Mouse (Mus musculus) heart, embryonic 13.5 days (tissue): ENCODE results near the gene Flad1. TPM values are rescaled to one million over a fixed set of nuclear protein-coding genes. Genes with fewer than 3 reads are reported as not detected.
"Not testable (repeated sequence)": the region's sequence is repeated elsewhere in the genome, so short reads cannot be mapped to it uniquely, and the experiment has no call there.

Experiments used
- ATAC-seq: fragments of 200-750 bp; cut with Nextera tagmentation; 2 replicates; pipeline ENCODE4 v1.8.0; 2017; ENCODE audit warnings: moderate TSS enrichment; ENCODE audit not compliant: insufficient number of reproducible peaks, low FRiP score, low TSS enrichment; ENCODE audit errors: extremely low read depth
- H3K27ac ChIP-seq: fragments of 300-500 bp; sonication (generic); replicated peaks from 2 replicates; pipeline ENCODE4 v1.5.1; 2015; ENCODE audit warnings: moderate library complexity, mild to moderate bottlenecking, inconsistent platforms
- H3K27me3 ChIP-seq: fragments of 300-500 bp; sonication (generic); replicated peaks from 2 replicates; pipeline ENCODE4 v1.6.1; 2015; ENCODE audit warnings: mild to moderate bottlenecking, inconsistent platforms
- H3K36me3 ChIP-seq: fragments of 300-500 bp; sonication (generic); 2 replicates; pipeline ENCODE4 v1.6.1; 2015; ENCODE audit warnings: mild to moderate bottlenecking, inconsistent platforms
- H3K4me1 ChIP-seq: fragments of 300-500 bp; sonication (generic); 2 replicates; pipeline ENCODE4 v1.6.1; 2015; ENCODE audit warnings: inconsistent platforms
- H3K4me2 ChIP-seq: fragments of 300-500 bp; sonication (generic); 2 replicates; pipeline ENCODE4 v1.6.1; 2015; ENCODE audit warnings: inconsistent platforms, mild to moderate bottlenecking, moderate library complexity
- H3K4me3 ChIP-seq: fragments of 300-500 bp; sonication (generic); 2 replicates; pipeline ENCODE4 v1.5.1; 2015; ENCODE audit warnings: moderate library complexity, mild to moderate bottlenecking, inconsistent platforms
- H3K9ac ChIP-seq: fragments of 300-500 bp; sonication (generic); 2 replicates; pipeline ENCODE4 v1.6.1; 2015; ENCODE audit warnings: inconsistent platforms, mild to moderate bottlenecking, moderate library complexity
- H3K9me3 ChIP-seq: fragments of 300-500 bp; sonication (generic); 2 replicates; pipeline ENCODE4 v1.6.1; 2016; ENCODE audit warnings: inconsistent platforms
- WGBS: fragments of 180-500 bp; shearing (Covaris S2); methylation state at CpG from one replicate; pipeline ENCODE4 v1.1.7; 2015; ENCODE audit warnings: mixed read lengths; 5-methylcytosine and 5-hydroxymethylcytosine counted together
- polyA plus RNA-seq: library from polyadenylated mRNA; unstranded; fragments of >200 nt; fragmentation: Nextera tagmentation; extraction: Ambion mirVana; gene quantifications from 2 replicates; pipeline ENCODE4 v1.2.1, GENCODE M21; 2015

Flad1 gene
- polyA plus RNA-seq, 1 experiment from 2014 or later: 30.3 TPM

DNA sequence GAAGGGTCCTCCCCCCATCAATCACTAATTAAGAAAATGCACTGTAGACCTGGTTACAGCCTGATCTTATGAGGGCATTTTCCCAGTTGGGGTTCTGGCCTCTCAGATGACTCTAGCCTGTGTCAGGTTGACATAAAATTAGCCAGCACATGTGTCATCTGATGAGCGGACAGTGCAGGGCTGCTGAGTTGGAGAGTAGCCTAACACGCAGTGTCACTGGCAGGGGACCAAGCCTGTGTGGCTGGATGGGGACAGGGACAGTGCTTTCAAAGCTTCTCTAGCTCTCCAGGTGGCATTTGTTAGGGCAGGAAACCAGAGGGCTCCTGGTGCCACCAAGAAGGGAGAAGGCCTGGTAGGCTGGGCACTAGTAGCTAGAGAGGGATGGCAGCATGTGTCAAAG is 29.0 kb upstream of the Flad1 start:
- Histone ChIP-seq H3K4me1 (peaks cover 26% of the 10 kb centered on the region), H3K4me3 (no peak overlapping the region), H3K9me3 (no peaks in the 10 kb centered on the region), H3K27ac (no peak overlapping the region), H3K36me3 (peaks cover 59% of the 10 kb centered on the region), H3K9ac (no peak overlapping the region), H3K4me2 (no peak overlapping the region), H3K27me3 (no peaks in the 10 kb centered on the region)
- ATAC-seq: no peak
- WGBS: 85% methylated on average over 2 of the region's 2 CpGs

DNA sequence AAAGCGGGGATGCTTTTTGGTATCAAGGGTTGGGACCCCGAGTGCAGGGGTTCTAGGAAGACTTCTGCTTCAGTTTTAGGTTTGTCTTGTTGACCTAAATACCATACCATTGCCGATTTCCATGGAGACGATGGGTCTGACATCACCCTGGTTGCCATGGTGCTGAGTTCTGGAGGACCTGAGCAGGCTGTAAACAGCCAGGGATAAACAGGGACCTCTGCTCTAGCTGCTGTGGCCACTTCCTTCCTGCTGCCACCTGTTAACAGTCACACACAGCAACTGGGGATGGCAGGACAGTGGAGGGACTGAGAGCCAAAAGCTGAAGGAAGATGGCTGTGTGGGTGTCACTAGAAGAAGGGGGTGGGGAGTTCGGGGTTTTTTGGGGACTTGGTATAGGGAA is 25.6 kb upstream of the Flad1 start:
- Histone ChIP-seq H3K4me2 (peak overlapping the region; percentile 79), H3K27me3 (no peaks in the 10 kb centered on the region), H3K9ac (peak overlapping the region; percentile 85), H3K9me3 (no peaks in the 10 kb centered on the region), H3K4me3 (peak overlapping the region; percentile 66), H3K36me3 (peaks cover 57% of the 10 kb centered on the region), H3K27ac (peak overlapping the region; percentile 85), H3K4me1 (peaks cover 36% of the 10 kb centered on the region)
- ATAC-seq: no peak
- WGBS: 28% methylated on average over 5 of the region's 5 CpGs

DNA sequence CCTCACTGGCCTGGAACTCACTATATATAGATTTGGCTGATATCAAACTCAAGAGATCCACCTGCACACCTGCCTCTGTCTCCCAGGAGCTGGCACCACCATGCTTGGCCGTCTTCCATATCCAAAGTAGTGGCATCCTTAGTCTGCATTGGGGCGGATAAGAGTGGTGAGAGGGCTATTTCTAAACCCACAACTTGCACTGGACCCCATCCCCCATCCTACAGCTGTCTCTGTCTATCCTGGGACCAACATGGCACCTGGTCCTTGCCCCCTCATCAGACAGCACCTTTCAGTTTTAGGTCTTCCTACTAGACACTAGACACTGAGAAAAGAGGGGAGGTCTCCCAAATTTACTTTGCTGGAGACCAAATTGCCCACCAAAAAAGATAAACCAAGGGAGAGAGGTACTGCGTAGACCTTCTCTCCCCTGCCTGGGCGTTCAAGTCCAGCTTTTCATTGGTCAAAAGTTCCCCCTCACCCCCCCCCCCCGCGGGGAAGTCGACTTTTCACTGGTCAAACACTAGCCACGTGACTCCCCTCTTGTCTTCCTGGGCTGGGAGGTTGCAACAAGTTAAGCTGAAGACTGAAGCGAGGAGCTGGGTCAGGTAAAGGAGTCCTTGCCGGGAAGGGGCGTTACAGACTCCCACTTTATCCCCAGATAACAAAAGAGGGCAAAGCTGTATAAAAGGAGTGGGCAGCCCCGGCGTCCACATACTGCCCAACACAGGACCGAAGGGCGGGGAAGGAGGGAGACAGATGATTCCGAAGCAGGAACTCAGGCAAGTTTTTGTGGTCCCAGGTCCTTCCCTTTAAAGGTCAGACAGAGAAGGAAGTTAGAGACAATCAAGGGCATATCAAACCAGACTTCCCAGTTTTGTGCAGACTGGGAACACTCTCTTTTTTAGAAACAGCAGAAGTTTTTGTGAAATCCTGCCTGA is 24.8 kb upstream of the Flad1 start, which contains the start of gene Pbxip1:
Gene Pbxip1, plus strand, starts transcription at position 531 of the 938 bp plus-strand sequence.
- peak within 1 kb of the TSS; percentile 85 for H3K27ac ChIP-seq
- 4% methylated on average over 16 of the region's 16 CpGs for WGBS
- peaks cover 44% of the 10 kb centered on the region for H3K4me1 ChIP-seq
- peak within 1 kb of the TSS; percentile 79 for H3K4me2 ChIP-seq
- H3K36me3 ChIP-seq: peaks cover 54% of the 10 kb centered on the region
- peak within 1 kb of the TSS; percentile 85 for H3K9ac ChIP-seq
- H3K27me3 ChIP-seq: no peaks in the 10 kb centered on the region
- peak; percentile 72 for ATAC-seq
- H3K9me3 ChIP-seq: no peaks in the 10 kb centered on the region
- H3K4me3 ChIP-seq: peak within 1 kb of the TSS; percentile 66

DNA sequence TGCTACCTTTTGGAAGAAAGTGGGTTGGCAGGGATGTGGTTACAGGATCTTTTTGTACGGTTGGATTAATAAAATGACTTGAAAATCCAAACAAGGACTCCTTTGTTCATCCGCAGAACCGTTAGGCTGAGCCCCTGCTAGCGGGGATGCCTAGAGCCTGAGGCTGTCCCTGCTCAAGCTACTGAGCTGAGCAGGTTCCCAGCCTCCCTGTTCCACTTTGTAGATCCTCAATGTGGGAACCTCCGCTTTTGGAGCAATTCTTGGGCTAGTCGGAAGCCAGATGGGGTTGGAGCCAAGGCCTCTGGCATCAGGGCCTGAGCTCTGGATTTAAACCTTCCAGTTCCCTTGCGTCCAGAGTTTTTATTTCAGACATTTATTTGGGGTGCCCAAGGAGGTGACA is 23.4 kb upstream of the Flad1 start:
- Histone ChIP-seq H3K9me3 (no peaks in the 10 kb centered on the region), H3K4me3 (no peak overlapping the region), H3K36me3 (peaks cover 40% of the 10 kb centered on the region), H3K4me2 (no peak overlapping the region), H3K9ac (no peak overlapping the region), H3K4me1 (peaks cover 51% of the 10 kb centered on the region), H3K27ac (no peak overlapping the region), H3K27me3 (no peaks in the 10 kb centered on the region)
- WGBS: 83% methylated on average over 7 of the region's 7 CpGs
- ATAC-seq: no peak

DNA sequence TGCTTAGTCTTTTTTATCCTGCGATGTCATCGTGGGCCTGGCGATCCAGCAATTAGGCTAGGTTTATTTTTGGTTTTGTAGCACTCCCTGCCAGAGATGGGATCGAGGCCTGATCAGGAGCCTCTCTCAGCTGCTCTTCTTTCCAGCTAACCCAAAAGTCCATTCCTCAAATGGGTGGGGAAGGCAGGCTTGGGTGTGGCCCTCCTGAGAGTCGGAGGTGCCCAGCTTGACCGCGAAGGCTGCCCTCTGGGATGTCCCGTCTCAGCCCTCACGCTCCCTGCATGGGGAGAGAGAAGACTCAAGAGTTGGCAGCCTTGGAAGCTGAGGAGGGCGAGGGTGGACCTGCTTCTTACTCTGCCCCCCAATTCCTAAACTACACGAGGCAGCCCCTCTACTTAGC is 22.9 kb upstream of the Flad1 start:
- Histone ChIP-seq H3K4me3 (no peak overlapping the region), H3K4me1 (peaks cover 51% of the 10 kb centered on the region), H3K27me3 (no peaks in the 10 kb centered on the region), H3K9ac (no peak overlapping the region), H3K4me2 (no peak overlapping the region), H3K9me3 (no peaks in the 10 kb centered on the region), H3K27ac (no peak overlapping the region), H3K36me3 (peaks cover 35% of the 10 kb centered on the region)
- WGBS: 75% methylated on average over 11 of the region's 11 CpGs
- ATAC-seq: no peak

DNA sequence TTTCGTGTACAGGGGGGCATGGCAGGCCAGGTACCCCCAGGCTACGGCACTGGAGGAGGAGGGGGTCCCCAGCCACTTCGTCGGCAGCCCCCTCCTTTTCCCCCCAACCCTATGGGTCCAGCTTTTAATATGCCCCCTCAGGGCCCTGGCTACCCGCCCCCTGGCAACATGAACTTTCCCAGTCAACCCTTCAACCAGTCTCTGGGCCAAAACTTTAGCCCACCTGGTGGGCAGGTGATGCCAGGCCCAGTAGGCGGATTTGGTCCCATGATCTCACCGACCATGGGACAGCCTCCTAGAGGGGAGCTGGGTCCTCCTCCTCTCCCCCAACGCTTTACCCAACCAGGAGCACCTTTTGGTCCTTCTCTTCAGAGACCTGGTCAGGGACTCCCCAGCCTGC is 20.9 kb upstream of the Flad1 start:
- Histone ChIP-seq H3K36me3 (peaks cover 47% of the 10 kb centered on the region), H3K4me1 (peaks cover 37% of the 10 kb centered on the region), H3K9ac (no peak overlapping the region), H3K4me3 (no peak overlapping the region), H3K27me3 (no peaks in the 10 kb centered on the region), H3K9me3 (no peaks in the 10 kb centered on the region), H3K27ac (no peak overlapping the region), H3K4me2 (no peak overlapping the region)
- ATAC-seq: no peak
- WGBS: 92% methylated on average over 8 of the region's 8 CpGs

DNA sequence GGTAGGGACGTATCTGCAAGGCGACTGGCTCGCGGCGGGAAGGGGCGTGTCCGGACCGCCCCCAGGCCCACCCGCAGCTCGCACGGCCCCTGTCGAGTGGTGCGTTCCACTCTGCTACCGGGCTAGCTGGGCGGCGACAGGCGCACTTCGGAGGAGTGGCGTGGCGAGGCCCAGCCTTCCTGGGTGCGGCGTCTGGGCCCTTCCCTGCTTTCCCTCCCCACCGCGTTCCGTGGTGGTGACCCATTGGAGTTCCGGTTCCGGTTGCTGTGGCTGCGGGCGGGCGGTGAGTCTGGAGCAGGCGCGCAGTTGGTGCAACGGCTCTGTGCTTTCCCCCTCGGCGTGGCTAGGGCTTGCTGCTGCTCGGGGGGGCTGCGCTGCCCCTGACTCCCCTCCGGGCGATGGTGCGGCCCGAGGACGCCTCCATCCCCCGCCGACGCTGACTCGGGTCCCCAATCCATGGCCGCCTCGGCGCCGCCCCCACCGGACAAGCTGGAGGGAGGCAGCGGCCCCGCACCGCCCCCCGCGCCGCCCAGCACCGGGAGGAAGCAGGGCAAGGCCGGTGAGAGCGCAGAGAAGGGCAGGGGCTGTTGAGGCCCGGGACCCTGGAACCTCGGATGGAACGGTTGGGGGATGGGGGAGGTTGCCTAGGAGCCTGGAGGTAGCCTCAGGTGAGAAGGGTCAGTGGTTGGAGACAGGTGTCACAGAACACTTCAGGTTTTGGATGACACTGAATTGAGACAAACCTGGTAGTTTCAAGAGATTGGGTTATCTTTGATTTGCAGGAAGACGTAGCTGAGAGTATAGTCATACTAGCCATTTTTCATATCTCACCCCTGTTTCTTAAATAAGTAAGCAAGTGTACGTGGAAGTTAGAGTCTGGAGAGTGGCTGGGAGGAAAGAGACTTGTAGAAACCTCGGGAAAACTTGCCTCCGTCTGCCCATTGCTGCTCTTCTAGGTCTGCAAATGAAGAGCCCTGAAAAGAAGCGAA is 18.8 kb upstream of the Flad1 start, which contains the start of gene Pygo2:
Gene Pygo2, plus strand, starts transcription at position 44 of the 989 bp plus-strand sequence.
- no peaks in the 10 kb centered on the region for H3K27me3 ChIP-seq
- 2% methylated on average over 66 of the region's 68 CpGs for WGBS
- H3K36me3 ChIP-seq: peaks cover 68% of the 10 kb centered on the region
- H3K4me1 ChIP-seq: peaks cover 25% of the 10 kb centered on the region
- peak within 1 kb of the TSS; percentile 78 for H3K4me2 ChIP-seq
- peak; percentile 98 for ATAC-seq
- peak within 1 kb of the TSS; percentile 84 for H3K27ac ChIP-seq
- peak within 1 kb of the TSS; percentile 78 for H3K4me3 ChIP-seq
- no peaks in the 10 kb centered on the region for H3K9me3 ChIP-seq
- peak within 1 kb of the TSS; percentile 91 for H3K9ac ChIP-seq

DNA sequence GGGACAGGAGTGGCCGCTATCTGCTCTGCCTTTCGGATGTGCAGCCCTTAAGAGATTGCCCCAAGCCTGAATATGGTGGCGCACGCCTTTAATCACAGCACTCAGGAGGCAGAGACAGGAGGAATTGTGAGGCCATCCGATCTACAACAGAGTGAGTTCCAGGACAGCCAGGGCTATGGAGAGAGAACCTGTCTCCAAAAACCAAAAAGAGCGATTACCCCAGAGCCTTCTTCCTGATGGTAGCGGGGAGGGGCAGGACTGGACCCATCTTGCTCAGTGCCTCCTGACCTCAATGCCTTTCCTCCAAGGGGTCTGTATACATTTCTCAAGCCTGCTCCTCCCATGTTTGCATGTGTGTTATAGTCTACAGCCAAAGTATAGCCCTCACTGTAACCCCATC is 17.4 kb upstream of the Flad1 start:
- H3K4me2 ChIP-seq, H3K27me3 ChIP-seq, H3K4me3 ChIP-seq, H3K9ac ChIP-seq, ATAC-seq, H3K27ac ChIP-seq, H3K9me3 ChIP-seq: not testable (repeated sequence)
- Histone ChIP-seq H3K4me1 (peaks cover 28% of the 10 kb centered on the region), H3K36me3 (peaks cover 70% of the 10 kb centered on the region)
- 91% methylated on average over 7 of the region's 7 CpGs for WGBS

DNA sequence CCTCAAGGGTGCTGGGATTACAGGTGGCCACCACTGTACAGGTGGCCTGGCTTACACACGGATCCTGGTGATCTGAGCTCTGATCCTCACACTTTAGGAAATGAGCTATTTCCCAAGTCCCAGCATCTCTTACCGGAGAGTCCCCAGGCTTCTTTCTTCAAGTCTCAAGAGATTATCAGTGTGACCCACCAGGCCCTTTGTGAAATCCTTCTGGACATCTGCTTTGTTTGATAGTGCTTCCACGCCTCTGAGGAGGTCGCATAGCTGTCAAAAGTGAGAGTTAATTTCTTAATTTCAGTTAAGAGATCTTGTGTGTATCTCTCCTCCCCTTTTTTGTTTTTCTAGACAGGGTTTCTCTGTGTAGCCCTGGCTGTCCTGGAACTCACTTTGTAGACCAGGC is 14.2 kb upstream of the Flad1 start:
- WGBS: 79% methylated on average over 4 of the region's 4 CpGs
- no peak for ATAC-seq
- Histone ChIP-seq H3K9me3 (no peaks in the 10 kb centered on the region), H3K27ac (no peak overlapping the region), H3K4me2 (no peak overlapping the region), H3K4me1 (peaks cover 44% of the 10 kb centered on the region), H3K36me3 (peaks cover 58% of the 10 kb centered on the region), H3K4me3 (no peak overlapping the region), H3K9ac (no peak overlapping the region), H3K27me3 (no peaks in the 10 kb centered on the region)

DNA sequence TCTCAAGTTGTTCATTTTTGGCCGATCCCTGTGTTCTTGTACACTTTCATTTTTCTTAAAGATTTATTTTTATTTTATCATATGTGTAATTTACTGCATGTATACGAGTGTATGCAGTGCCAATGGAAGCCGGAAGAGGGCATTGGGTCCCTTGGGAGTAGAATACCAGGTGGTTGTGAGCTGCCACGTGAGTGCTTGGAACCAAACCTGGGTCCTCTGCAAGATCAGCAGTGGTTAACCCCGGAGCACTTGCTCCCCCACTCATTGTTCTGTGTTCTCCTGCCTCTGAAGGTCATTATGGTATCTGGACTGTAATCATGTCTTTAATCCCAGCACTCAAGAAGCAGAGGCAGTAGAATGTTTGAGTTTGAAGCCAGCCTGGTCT is 13.5 kb upstream of the Flad1 start:
- no peak for ATAC-seq
- Histone ChIP-seq H3K36me3 (peaks cover 58% of the 10 kb centered on the region), H3K9me3 (no peaks in the 10 kb centered on the region), H3K27ac (no peak overlapping the region), H3K4me3 (no peak overlapping the region), H3K4me2 (no peak overlapping the region), H3K9ac (no peak overlapping the region), H3K4me1 (peaks cover 50% of the 10 kb centered on the region), H3K27me3 (no peaks in the 10 kb centered on the region)
- 84% methylated on average over 5 of the region's 5 CpGs for WGBS
